Mouse (Mus musculus) subcutaneous adipose tissue, adult 2 months (tissue): ENCODE measurements around the gene Gigyf2. TPM values are rescaled to one million over a fixed set of nuclear protein-coding genes. Genes with fewer than 3 reads are reported as not detected.

ENCODE experiments used
- polyA plus RNA-seq: library from polyadenylated mRNA; depleted of rRNA; stranded (reverse); fragments of >200 nt; gene quantifications from 2 replicates; pipeline ENCODE4 v1.2.3, GENCODE M21; 2012; ENCODE audit warnings: low replicate concordance; rRNA removed

The Gigyf2 gene
- polyA plus RNA-seq = 25.1 and 51.2 TPM in 2 replicates

GRCm38 (mm10) chr1:87326742-87327163 lies at the start of gene Gigyf2:
Gene Gigyf2, plus strand, starts transcription at chr1:87326998.

GRCm38 (mm10) chr1:87394594-87394993 lies 67.8 kb downstream of the Gigyf2 start, which contains the start of gene Kcnj13:
Gene Kcnj13, minus strand, starts transcription at chr1:87394729.

GRCm38 (mm10) chr1:87469971-87470370 lies 143.2 kb downstream of the Gigyf2 start, which contains the start of gene Snorc:
Gene Snorc, plus strand, starts transcription at chr1:87470271.

Other genes with a start within 250 kb of the Gigyf2 start
- gene Alppl2, start 237.1 kb upstream of the Gigyf2 start, polyA plus RNA-seq = not detected in 2 replicates
- gene Alpi, start 225.4 kb upstream of the Gigyf2 start, polyA plus RNA-seq = not detected in 2 replicates
- not detected in 2 replicates for gene Akp3, start 202.0 kb upstream of the Gigyf2 start, polyA plus RNA-seq
- gene Ecel1, start 170.5 kb upstream of the Gigyf2 start, polyA plus RNA-seq = 0.30 TPM in 1 of 2 replicates, not detected in the other
- gene Prss56, start 143.7 kb upstream of the Gigyf2 start, polyA plus RNA-seq = not detected in 2 replicates
- not detected in 2 replicates for gene Chrnd, start 136.4 kb upstream of the Gigyf2 start, polyA plus RNA-seq
- not detected in 2 replicates for gene Chrng, start 122.3 kb upstream of the Gigyf2 start, polyA plus RNA-seq
- gene Eif4e2, start 113.1 kb upstream of the Gigyf2 start, polyA plus RNA-seq = 42.9 and 49.7 TPM in 2 replicates
- gene Efhd1, start 62.6 kb upstream of the Gigyf2 start, polyA plus RNA-seq = 28.4 and 30.2 TPM in 2 replicates
- gene Kcnj13, start 67.7 kb downstream of the Gigyf2 start, polyA plus RNA-seq = 0.15 TPM in 1 of 2 replicates, not detected in the other
- gene Snorc, start 143.3 kb downstream of the Gigyf2 start, polyA plus RNA-seq = not detected in 2 replicates
- 1.1 TPM in 1 of 2 replicates, not detected in the other for gene Neu2, start 182.9 kb downstream of the Gigyf2 start, polyA plus RNA-seq
- gene Ngef, start 246.9 kb downstream of the Gigyf2 start, polyA plus RNA-seq = 0.93 and 8.6 TPM in 2 replicates